Mouse (Mus musculus) intestine, embryonic 15.5 days (tissue): ENCODE results near the gene Atp13a2. TPM values are rescaled to one million over a fixed set of nuclear protein-coding genes. Genes with fewer than 3 reads are reported as not detected.

Experiments used
- ATAC-seq: fragments of 200-750 bp; cut with Nextera tagmentation; 2 replicates; pipeline ENCODE4 v1.8.0; 2017; ENCODE audit warnings: moderate TSS enrichment, moderate library complexity
- H3K27ac ChIP-seq: fragments of 300-500 bp; sonication (generic); 2 replicates; pipeline ENCODE4 v1.5.1; 2015; ENCODE audit warnings: mild to moderate bottlenecking, inconsistent platforms
- H3K27me3 ChIP-seq: fragments of 300-500 bp; sonication (generic); replicated peaks from 2 replicates; pipeline ENCODE4 v1.6.1; 2015; ENCODE audit warnings: inconsistent platforms
- H3K36me3 ChIP-seq: fragments of 300-500 bp; sonication (generic); 2 replicates; pipeline ENCODE4 v1.6.1; 2015; ENCODE audit warnings: inconsistent platforms
- H3K4me1 ChIP-seq: fragments of 300-500 bp; sonication (generic); replicated peaks from 2 replicates; pipeline ENCODE4 v1.6.1; 2015; ENCODE audit warnings: inconsistent platforms
- H3K4me2 ChIP-seq: fragments of 300-500 bp; sonication (generic); replicated peaks from 2 replicates; pipeline ENCODE4 v1.6.1; 2015; ENCODE audit warnings: mild to moderate bottlenecking, inconsistent platforms
- H3K4me3 ChIP-seq: fragments of 300-500 bp; sonication (generic); replicated peaks from 2 replicates; pipeline ENCODE4 v1.5.1; 2015; ENCODE audit warnings: inconsistent platforms
- H3K9ac ChIP-seq: fragments of 300-500 bp; sonication (generic); 2 replicates; pipeline ENCODE4 v1.6.1; 2015; ENCODE audit warnings: inconsistent platforms
- H3K9me3 ChIP-seq: fragments of 300-500 bp; sonication (generic); 2 replicates; pipeline ENCODE4 v1.6.1; 2016; ENCODE audit warnings: inconsistent platforms
- WGBS: fragments of 180-500 bp; shearing (Covaris S2); methylation state at CpG from one replicate; pipeline ENCODE4 v1.1.7; 2015; 5-methylcytosine and 5-hydroxymethylcytosine counted together
- polyA plus RNA-seq: library from polyadenylated mRNA; unstranded; fragments of >200 nt; fragmentation: Nextera tagmentation; extraction: Ambion mirVana; gene quantifications from 2 replicates; pipeline ENCODE4 v1.2.1, GENCODE M21; 2015

The Atp13a2 gene
- polyA plus RNA-seq, 1 experiment from 2014 or later: 29.8 TPM

DNA sequence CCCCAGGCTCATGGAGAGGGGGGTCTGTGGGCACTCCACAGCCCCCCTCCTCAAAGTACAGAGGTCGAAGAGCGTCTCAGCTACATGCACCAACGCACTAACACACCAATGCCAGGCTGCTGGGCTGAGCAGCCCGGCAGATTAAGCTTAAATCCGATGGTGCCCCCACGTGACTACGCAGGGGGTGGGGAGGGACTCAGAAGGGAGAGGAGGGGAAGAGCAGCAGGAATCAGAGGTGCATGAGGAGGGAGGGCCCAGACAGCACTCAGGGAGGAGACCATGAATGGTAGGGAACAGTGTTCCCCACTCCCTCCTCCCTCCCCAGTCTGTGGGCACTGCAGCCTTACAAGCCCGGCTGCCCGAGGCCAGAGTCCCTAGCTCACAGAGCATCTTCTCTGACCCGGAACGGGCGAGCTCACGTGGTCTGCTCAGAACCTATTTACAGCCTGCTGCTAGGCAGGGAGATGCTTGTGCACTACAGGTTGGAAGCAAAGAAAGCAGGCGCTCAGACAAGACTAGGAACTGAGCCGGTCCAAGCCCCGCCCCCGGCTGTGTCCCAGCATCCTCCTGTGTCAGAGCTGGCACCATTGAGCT lies 67.0 kb downstream of the Atp13a2 start:
- Histone ChIP-seq H3K9ac (peak overlapping the region; percentile 17; the same call in 1 of the 2 replicates), H3K27me3 (no peaks in the 10 kb centered on the region), H3K4me3 (no peak overlapping the region), H3K4me2 (0 out of 2 replicates have a peak overlapping the region, but pooled peaks have one; percentile 17), H3K36me3 (peaks cover 10% of the 10 kb centered on the region; the same call in 1 of the 2 replicates), H3K4me1 (peaks cover 11% of the 10 kb centered on the region; the same call in 1 of the 2 replicates), H3K9me3 (no peaks in the 10 kb centered on the region), H3K27ac (no peak overlapping the region)
- WGBS: 42% methylated on average over 17 of the region's 17 CpGs
- ATAC-seq: no peak

Other genes with a start within 250 kb of the Atp13a2 start
- 0.11 and 0.15 TPM in 2 replicates for gene Padi6, start 244.2 kb upstream of the Atp13a2 start, polyA plus RNA-seq
- 2.3 and 2.7 TPM in 2 replicates for gene Padi4, start 212.6 kb upstream of the Atp13a2 start, polyA plus RNA-seq
- 0.40 and 0.42 TPM in 2 replicates for gene Padi3, start 176.2 kb upstream of the Atp13a2 start, polyA plus RNA-seq
- 0.19 and 0.32 TPM in 2 replicates for gene Padi1, start 141.1 kb upstream of the Atp13a2 start, polyA plus RNA-seq
- 3.1 and 3.8 TPM in 2 replicates for gene Padi2, start 80.5 kb upstream of the Atp13a2 start, polyA plus RNA-seq
- gene Sdhb, start 25.7 kb upstream of the Atp13a2 start, polyA plus RNA-seq: 539 and 577 TPM in 2 replicates
- gene Mfap2, start 23.5 kb downstream of the Atp13a2 start, polyA plus RNA-seq: 329 and 347 TPM in 2 replicates
- gene Crocc, start 73.7 kb downstream of the Atp13a2 start, polyA plus RNA-seq: 4.0 and 4.7 TPM in 2 replicates
- gene Necap2, start 91.5 kb downstream of the Atp13a2 start, polyA plus RNA-seq: 66.6 and 70.2 TPM in 2 replicates
- gene Spata21, start 101.5 kb downstream of the Atp13a2 start, polyA plus RNA-seq: not detected in 2 replicates
- 42.7 and 44.3 TPM in 2 replicates for gene Szrd1, start 152.9 kb downstream of the Atp13a2 start, polyA plus RNA-seq
- gene Fbxo42, start 161.0 kb downstream of the Atp13a2 start, polyA plus RNA-seq: 17.4 and 18.7 TPM in 2 replicates
- 3.9 and 5.1 TPM in 2 replicates for gene Rsg1, start 227.1 kb downstream of the Atp13a2 start, polyA plus RNA-seq